Mouse (Mus musculus): ENCODE data around the gene Cactin. TPM values are rescaled to one million over a fixed set of nuclear protein-coding genes. Genes with fewer than 3 reads are reported as not detected.

The Cactin gene
- polyA plus RNA-seq, 1 experiment from 2014 or later = 42.9 TPM

GRCm38 (mm10) chr10:81290698-81291460, 30.0 kb upstream of the Cactin start:
- H3K4me3 ChIP-seq (ENCODE audit: low read depth, low read length) = peak overlapping the region; percentile 27
- H3K9me3 ChIP-seq (ENCODE audit: low read depth, low read length) = no peaks in the 10 kb centered on the region
- H3K9ac ChIP-seq = peak overlapping the region; percentile 16; the same call in 1 of the 2 replicates
- H3K4me2 ChIP-seq = peak overlapping the region; percentile 53
- no peak for TF ChIP-seq CTCF (IDR thresholded peaks at IDR 0.05; ENCODE audit: low read depth)
- DNase-seq (peak; percentile 63), ATAC-seq (ENCODE audit: insufficient read depth) (no peak)
- 12% methylated on average over 24 of the region's 24 CpGs for WGBS
- H3K36me3 ChIP-seq (ENCODE audit: insufficient read depth) = peaks cover 5% of the 10 kb centered on the region; the same call in 1 of the 2 replicates
- peaks cover 13% of the 10 kb centered on the region; the same call in 1 of the 2 replicates for H3K27me3 ChIP-seq (ENCODE audit: insufficient read depth, low read length)
- H3K4me1 ChIP-seq (ENCODE audit: insufficient read depth) = peaks cover 14% of the 10 kb centered on the region
- peak overlapping the region; percentile 65 for H3K27ac ChIP-seq (ENCODE audit: low read depth)

- ATAC-seq (ENCODE audit: insufficient read depth) = no peak
- no peaks in the 10 kb centered on the region for H3K9me3 ChIP-seq (ENCODE audit: low read depth, low read length)
- H3K4me1 ChIP-seq (ENCODE audit: insufficient read depth) = peaks cover 14% of the 10 kb centered on the region
- 54% methylated on average over 9 of the region's 9 CpGs for WGBS
- no peak for TF ChIP-seq CTCF (IDR thresholded peaks at IDR 0.05; ENCODE audit: low read depth)
- peaks cover 5% of the 10 kb centered on the region; the same call in 1 of the 2 replicates for H3K36me3 ChIP-seq (ENCODE audit: insufficient read depth)
- peak within 1 kb of the TSS; percentile 27 for H3K4me3 ChIP-seq (ENCODE audit: low read depth, low read length)
- peak within 1 kb of the TSS; percentile 98 for H3K4me2 ChIP-seq
- peak within 1 kb of the TSS; percentile 16; the same call in 1 of the 2 replicates for H3K9ac ChIP-seq
- DNase-seq = no peak
- peaks cover 13% of the 10 kb centered on the region; the same call in 1 of the 2 replicates for H3K27me3 ChIP-seq (ENCODE audit: insufficient read depth, low read length)
- peak within 1 kb of the TSS; percentile 65 for H3K27ac ChIP-seq (ENCODE audit: low read depth)
Observed at GRCm38 (mm10) chr10:81291511-81292104, 29.3 kb upstream of the Cactin start, which contains the start of gene Tjp3. Gene Tjp3, minus strand, starts transcription at chr10:81291581.

- Histone ChIP-seq H3K27me3 (ENCODE audit: insufficient read depth, low read length) (peaks cover 13% of the 10 kb centered on the region; the same call in 1 of the 2 replicates), H3K4me1 (ENCODE audit: insufficient read depth) (peaks cover 14% of the 10 kb centered on the region), H3K27ac (ENCODE audit: low read depth) (peak within 1 kb of the TSS; percentile 87), H3K4me3 (ENCODE audit: low read depth, low read length) (peak within 1 kb of the TSS; percentile 69), H3K9ac (peak within 1 kb of the TSS; percentile 74), H3K4me2 (peak within 1 kb of the TSS; percentile 98), H3K36me3 (ENCODE audit: insufficient read depth) (peaks cover 5% of the 10 kb centered on the region; the same call in 1 of the 2 replicates), H3K9me3 (ENCODE audit: low read depth, low read length) (no peaks in the 10 kb centered on the region)
- ATAC-seq (ENCODE audit: insufficient read depth) = peak; percentile 93
- peak; percentile 89 for TF ChIP-seq CTCF (IDR thresholded peaks at IDR 0.05; ENCODE audit: low read depth)
- peak; percentile 100 for DNase-seq
- WGBS = under 1% methylated on average over 80 of the region's 80 CpGs
Observed at GRCm38 (mm10) chr10:81292554-81293333, 28.2 kb upstream of the Cactin start, which contains the start of gene Pip5k1c. Gene Pip5k1c, plus strand, starts transcription at chr10:81292963.

GRCm38 (mm10) chr10:81293334-81294030, 27.4 kb upstream of the Cactin start:
- peaks cover 14% of the 10 kb centered on the region for H3K4me1 ChIP-seq (ENCODE audit: insufficient read depth)
- H3K27ac ChIP-seq (ENCODE audit: low read depth) = peak overlapping the region; percentile 87; the same call in 1 of the 2 replicates
- ATAC-seq (ENCODE audit: insufficient read depth) (no peak), DNase-seq (no peak)
- peak overlapping the region; percentile 98 for H3K4me2 ChIP-seq
- H3K36me3 ChIP-seq (ENCODE audit: insufficient read depth) = peaks cover 5% of the 10 kb centered on the region; the same call in 1 of the 2 replicates
- no peaks in the 10 kb centered on the region for H3K9me3 ChIP-seq (ENCODE audit: low read depth, low read length)
- 1% methylated on average over 25 of the region's 25 CpGs for WGBS
- H3K4me3 ChIP-seq (ENCODE audit: low read depth, low read length) = peak overlapping the region; percentile 69
- peaks cover 13% of the 10 kb centered on the region; the same call in 1 of the 2 replicates for H3K27me3 ChIP-seq (ENCODE audit: insufficient read depth, low read length)
- peak overlapping the region; percentile 74 for H3K9ac ChIP-seq
- TF ChIP-seq CTCF (IDR thresholded peaks at IDR 0.05; ENCODE audit: low read depth) = no peak

- H3K4me3 ChIP-seq (ENCODE audit: low read depth, low read length) = peak overlapping the region; percentile 69
- H3K36me3 ChIP-seq (ENCODE audit: insufficient read depth) = peaks cover 5% of the 10 kb centered on the region; the same call in 1 of the 2 replicates
- 52% methylated on average over 8 of the region's 8 CpGs for WGBS
- ATAC-seq (ENCODE audit: insufficient read depth) (no peak), DNase-seq (no peak)
- H3K27me3 ChIP-seq (ENCODE audit: insufficient read depth, low read length) = peaks cover 13% of the 10 kb centered on the region; the same call in 1 of the 2 replicates
- no peak for TF ChIP-seq CTCF (IDR thresholded peaks at IDR 0.05; ENCODE audit: low read depth)
- H3K4me1 ChIP-seq (ENCODE audit: insufficient read depth) = peaks cover 14% of the 10 kb centered on the region
- H3K4me2 ChIP-seq = peak overlapping the region; percentile 98
- H3K27ac ChIP-seq (ENCODE audit: low read depth) = no peak overlapping the region
- H3K9ac ChIP-seq = peak overlapping the region; percentile 74
- H3K9me3 ChIP-seq (ENCODE audit: low read depth, low read length) = no peaks in the 10 kb centered on the region
Observed at GRCm38 (mm10) chr10:81294442-81294841, 26.5 kb upstream of the Cactin start.

- WGBS = 80% methylated on average over 6 of the region's 6 CpGs
- DNase-seq (no peak), ATAC-seq (ENCODE audit: insufficient read depth) (no peak)
- Histone ChIP-seq H3K27me3 (ENCODE audit: insufficient read depth, low read length) (peaks cover 11% of the 10 kb centered on the region; the same call in 1 of the 2 replicates), H3K9me3 (ENCODE audit: low read depth, low read length) (no peaks in the 10 kb centered on the region), H3K27ac (ENCODE audit: low read depth) (no peak overlapping the region), H3K36me3 (ENCODE audit: insufficient read depth) (peaks cover 5% of the 10 kb centered on the region; the same call in 1 of the 2 replicates), H3K4me1 (ENCODE audit: insufficient read depth) (peaks cover 14% of the 10 kb centered on the region), H3K4me2 (peak overlapping the region; percentile 98; the same call in 1 of the 2 replicates), H3K9ac (no peak overlapping the region), H3K4me3 (ENCODE audit: low read depth, low read length) (no peak overlapping the region)
- no peak for TF ChIP-seq CTCF (IDR thresholded peaks at IDR 0.05; ENCODE audit: low read depth)
Observed at GRCm38 (mm10) chr10:81295185-81295584, 25.7 kb upstream of the Cactin start.
